Mouse (Mus musculus): ENCODE measurements at regions not wholly inside any gene's neighbourhood (a gene's known extent, or its start where the extent isn't known, plus 50 kb on each side); places are given as distances from the start of the nearest gene placed in this dataset.

DNA sequence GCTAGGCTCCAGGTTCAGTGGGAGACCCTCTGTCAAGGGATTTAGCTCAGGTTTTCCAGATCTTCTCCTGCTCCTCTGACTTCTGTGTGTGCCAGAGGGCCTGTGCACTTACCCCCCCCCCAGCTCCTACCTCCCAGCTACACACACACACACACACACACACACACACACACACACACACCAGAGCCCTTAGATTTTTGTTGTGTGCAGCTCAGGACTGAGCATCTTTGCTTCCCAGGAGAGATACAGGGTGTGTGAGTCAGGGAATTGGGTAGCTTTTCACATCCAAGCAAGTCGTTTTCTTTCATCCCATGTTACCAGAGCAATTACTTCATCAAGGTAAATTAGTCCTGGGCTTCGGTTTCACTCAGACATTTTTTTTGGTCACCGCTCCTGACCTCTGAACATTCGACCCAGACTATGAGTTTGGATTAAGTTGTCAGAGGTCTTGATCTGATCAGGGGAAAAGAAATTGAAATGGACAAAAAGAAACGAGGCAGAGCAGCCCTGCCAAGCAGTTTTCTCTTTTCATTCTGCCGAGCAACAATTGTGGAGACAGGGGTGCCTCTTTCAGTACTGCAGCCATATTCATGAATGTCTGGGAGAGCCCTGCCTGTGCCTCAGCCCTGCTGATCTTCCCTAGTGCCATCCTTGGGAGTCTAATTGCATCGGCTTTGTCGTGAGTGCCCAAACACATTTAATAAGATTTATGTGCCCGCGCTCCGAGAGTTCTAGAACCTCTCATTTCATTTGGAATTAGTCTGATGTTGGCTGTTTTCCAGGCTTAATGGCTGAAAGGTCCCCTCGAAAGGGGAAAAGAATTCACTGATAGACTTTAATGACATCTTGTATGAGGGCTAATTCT is 241.3 kb downstream of the 1500009L16Rik start:
- DNase-seq: no peak

- DNase-seq: no peak
These were observed 242.2 kb downstream of the 1500009L16Rik start for GRCm38 (mm10) chr10:83964838-83965237.

DNA sequence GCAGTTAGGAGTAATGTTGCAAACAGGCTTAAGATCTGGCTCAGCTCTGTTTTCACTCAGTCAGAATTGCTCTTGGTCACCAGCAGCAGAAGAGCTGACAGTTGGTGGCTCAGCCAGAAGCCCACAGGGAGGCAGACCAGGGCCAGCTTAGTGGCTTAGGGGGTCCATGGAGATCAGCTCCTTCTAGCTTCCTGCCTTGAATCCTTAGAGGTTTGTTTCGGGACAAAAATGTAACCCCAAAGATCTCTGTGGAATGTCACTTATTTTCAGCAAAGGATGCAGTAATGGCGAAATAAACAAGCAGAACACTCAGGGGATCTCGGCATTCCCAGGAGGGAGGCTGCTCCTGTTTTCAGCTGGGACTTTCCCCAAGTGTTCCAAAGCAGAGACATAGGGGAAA is 247.8 kb downstream of the 1500009L16Rik start:
- DNase-seq: no peak

DNA sequence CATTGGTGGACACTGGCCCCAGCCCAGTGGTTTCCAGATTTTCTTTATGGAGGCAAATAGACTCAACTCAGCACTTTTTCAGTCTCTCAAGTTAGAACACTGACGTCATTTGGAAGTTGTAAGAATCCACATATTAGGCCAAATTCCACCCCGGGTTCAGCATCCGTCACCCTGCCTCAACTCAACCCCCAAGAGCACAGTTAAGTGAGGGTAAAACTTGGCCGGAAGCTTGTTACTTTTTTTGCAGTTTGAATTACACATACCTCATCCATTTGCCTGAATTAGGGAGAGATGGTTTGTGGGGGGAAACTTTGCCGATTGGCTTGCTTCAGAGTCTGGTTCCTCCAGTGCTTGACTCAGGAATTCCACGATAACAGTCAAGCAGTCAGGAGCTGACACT is 251.9 kb downstream of the 1500009L16Rik start:
- DNase-seq: no peak

- DNase-seq: no peak
These were observed 253.9 kb downstream of the 1500009L16Rik start for GRCm38 (mm10) chr10:83976548-83976947.

- no peak for DNase-seq
These were observed 257.3 kb downstream of the 1500009L16Rik start for GRCm38 (mm10) chr10:83979930-83980329.

DNA sequence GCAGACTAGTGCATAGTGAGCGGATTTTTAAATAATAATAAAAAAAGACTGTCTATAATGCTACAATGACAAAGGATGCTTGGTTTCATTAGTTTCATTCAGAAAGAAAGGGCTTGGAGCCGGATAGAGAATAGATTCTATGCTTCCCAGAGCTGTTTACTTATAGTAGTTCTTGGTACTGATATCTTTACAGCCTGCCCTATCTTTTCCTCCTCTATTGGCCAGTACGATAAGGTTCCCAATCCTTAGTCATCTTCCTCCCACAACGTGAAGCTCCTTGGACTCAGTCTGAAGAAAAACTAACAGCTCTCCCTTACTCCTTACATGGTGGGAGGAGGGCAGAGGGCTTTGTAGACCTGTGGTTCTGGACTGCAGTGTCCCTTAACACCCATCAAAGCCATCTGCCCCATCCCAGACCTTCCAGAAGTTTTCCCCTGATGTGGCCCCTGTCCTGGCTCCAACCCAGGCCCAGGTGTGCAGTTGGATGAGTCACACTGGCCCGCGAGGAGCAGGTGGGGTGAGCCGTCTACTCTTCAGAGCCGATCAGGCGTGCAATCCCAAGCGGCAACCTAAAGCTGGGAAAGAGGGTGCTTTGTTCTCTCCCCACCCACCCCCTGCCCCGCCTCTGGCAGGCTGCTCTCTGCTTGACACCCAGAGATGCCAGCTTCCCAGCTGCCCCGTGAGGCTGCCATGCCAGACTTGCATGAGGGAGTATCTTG is 262.2 kb downstream of the 1500009L16Rik start:
- DNase-seq: no peak

- no peak for DNase-seq
These were observed 270.1 kb downstream of the 1500009L16Rik start for GRCm38 (mm10) chr10:83992577-83993305.

DNA sequence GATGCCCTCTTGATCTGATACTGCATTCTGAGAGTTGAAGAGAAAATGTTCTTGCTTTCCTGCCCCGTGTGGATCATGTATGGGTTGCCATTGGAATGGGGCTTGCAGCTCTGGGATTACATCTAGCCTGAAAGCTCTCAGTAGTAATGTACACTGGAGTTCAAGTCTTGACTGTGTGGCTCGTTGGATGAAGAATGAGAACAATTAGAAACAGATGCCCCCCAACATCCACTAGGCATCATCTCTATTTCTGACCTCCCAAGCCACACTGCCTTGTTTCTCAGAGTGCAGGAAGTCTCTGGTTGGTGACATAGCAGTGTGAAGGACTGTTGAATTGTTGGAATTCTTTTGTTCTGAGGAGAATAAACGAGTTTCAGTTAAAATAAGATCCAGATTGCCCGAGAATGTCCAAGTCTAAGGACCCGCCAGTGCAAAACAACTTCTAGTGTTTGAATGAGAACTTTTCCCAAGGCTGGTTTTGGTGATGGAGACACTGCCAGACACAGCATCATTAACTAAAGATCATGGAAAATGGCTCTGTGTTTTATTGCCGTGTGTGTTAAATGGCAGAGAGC is 272.4 kb downstream of the 1500009L16Rik start:
- no peak for DNase-seq

DNA sequence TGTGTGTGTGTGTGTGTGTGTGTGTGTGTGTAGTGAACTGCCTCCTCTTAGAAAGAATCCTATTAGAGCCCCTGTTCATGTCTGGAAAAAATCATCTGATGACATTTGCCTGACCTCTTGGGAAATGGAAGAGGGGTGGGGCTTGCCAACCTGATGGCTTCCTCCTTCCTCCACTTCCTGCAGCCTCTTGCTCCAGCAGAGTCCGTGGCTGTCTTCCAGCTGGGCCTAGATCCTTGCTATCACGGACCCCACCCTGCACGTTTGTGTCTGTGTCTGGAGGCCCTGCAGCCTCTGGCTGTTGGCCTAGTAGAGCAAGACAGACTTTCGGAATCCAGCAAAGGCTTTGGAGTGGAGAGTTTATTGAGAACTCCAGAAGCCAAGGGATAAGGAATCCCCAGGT is 273.2 kb downstream of the 1500009L16Rik start:
- DNase-seq: peak; percentile 46

- no peak for DNase-seq
These were observed 273.8 kb downstream of the 1500009L16Rik start for GRCm38 (mm10) chr10:83996489-83996888.

GRCm38 (mm10) chr10:84000436-84001208 is 278.0 kb downstream of the 1500009L16Rik start:
- peak; percentile 8 for DNase-seq

- DNase-seq: no peak
These were observed 280.1 kb downstream of the 1500009L16Rik start for GRCm38 (mm10) chr10:84002744-84003143.

- DNase-seq: no peak
These were observed 281.0 kb downstream of the 1500009L16Rik start for GRCm38 (mm10) chr10:84003601-84004149.

- no peak for DNase-seq
These were observed 286.3 kb downstream of the 1500009L16Rik start for GRCm38 (mm10) chr10:84008923-84009322.

GRCm38 (mm10) chr10:84019381-84019780 is 296.7 kb downstream of the 1500009L16Rik start:
- DNase-seq: peak; percentile 46

DNA sequence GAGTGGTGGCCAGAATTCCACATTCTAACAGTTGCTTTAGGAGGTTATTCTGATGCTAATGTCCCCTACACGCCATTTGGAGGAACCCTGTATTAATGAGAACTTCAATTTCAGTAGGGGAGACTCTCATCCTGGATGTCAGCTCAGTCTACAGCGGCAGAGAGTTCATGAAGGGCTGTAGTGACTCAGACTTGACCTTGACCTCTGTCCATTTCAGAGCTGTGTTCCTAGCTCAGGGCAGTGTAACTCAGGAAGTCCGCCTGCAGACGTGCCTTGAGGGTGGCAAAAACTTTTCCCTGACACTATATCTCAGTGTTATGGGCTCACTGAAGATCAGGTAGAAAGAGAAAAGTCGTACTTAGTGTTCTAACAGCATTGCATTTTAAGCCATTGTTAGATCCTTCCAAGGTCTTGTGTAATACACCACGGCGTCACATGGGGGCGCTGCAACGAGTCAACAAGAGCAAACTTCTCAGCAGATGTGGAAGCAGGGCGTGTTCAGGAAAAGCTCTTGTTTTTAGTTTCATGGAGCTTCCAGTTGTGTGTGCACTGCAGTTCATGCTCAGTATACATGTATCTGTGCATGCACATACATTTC is 297.5 kb downstream of the 1500009L16Rik start:
- peak; percentile 40 for DNase-seq

GRCm38 (mm10) chr10:84021167-84022120 is 298.8 kb downstream of the 1500009L16Rik start:
- no peak for DNase-seq

DNA sequence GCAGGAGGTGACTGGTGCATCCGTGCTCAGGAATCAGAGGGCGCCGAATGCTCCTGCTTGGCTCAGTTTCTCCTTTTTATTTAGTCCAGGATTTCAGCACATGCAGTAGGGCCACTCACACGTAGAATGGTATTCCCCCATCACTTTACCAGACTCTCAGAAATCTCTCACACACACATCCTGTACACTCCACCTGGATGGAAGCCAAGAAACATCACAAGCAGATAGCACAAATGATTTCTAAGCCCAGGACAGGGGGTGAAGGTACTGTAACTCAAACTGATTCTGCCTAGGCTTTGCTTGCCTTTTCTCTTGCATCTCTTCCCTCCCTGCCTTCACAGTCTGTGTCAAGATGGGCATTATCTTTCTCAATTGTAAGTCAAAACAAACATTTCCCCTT is 301.6 kb downstream of the 1500009L16Rik start:
- no peak for DNase-seq

DNA sequence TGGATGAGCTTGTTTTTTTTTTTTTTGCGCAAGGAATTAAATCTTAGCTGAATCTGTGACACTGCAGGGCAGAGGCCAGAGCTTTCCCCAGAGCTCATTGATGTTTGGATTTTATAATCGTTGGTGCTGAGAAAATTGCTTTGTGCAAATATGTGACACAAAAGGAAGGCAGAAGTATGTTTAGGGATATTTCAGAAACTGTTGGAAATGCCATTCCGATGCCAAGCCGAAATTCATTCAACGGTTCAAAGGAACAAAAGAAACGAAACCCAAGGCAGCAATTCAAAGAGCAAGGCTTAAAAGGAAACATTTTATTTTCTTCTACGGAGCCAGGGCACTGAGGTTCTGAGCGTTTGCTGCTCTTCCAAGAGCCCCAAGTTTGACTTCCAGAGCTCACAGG is 302.2 kb downstream of the 1500009L16Rik start:
- DNase-seq: no peak
